Mouse (Mus musculus) gastrocnemius, postnatal 14 days (tissue): ENCODE data around the gene Olfr592. TPM values are rescaled to one million over a fixed set of nuclear protein-coding genes. Genes with fewer than 3 reads are reported as not detected.
"Not testable (repeated sequence)": the region's sequence is repeated elsewhere in the genome, so short reads cannot be mapped to it uniquely, and the experiment has no call there.

Experiments
- DNase-seq: peaks from one replicate; pipeline ENCODE4 v3.0.0; 2021; ENCODE audit warnings: mixed read lengths
- intact Hi-C: fragments of 180-260 bp; cut with DNase I; formaldehyde crosslinking; loops from one replicate; pipeline ENCODE4 v1.15.1; 2025; ENCODE audit warnings: low total_unique reads
- long read RNA-seq, 2 experiments: library from polyadenylated mRNA; stranded (forward); transcript quantifications; one replicate each; pipeline ENCODE4 v2.0.0; 2021
- total RNA-seq, 2 experiments: library from RNA; stranded (reverse); gene quantifications; 2 replicates each; pipeline ENCODE4 v1.2.3; 2021

Olfr592 gene
- total RNA-seq: not detected
- long read RNA-seq, experiment 1: 0 reads
- long read RNA-seq, experiment 2: 0 reads

GRCm38 (mm10) chr7:103184503-103184902 lies at the start of gene Olfr592:
Olfr592 (plus strand) TSS chr7:103184803.
- DNase-seq, intact Hi-C loops: not testable (repeated sequence)

- DNase-seq: no peak
These were observed 44.0 kb upstream of the Olfr592 start, which contains the start of gene Olfr588-ps1 for GRCm38 (mm10) chr7:103140579-103140978. Olfr588-ps1 (plus strand) TSS chr7:103140879.

GRCm38 (mm10) chr7:103156256-103156655 lies 28.3 kb upstream of the Olfr592 start, which contains the start of gene Olfr589:
Olfr589 (minus strand) TSS chr7:103156356.
- intact Hi-C loops: no loop called here
- no peak for DNase-seq

More at GRCm38 (mm10) chr7:103140579-103140978, 44.0 kb upstream of the Olfr592 start, which contains the start of gene Olfr588-ps1:
- intact Hi-C loops: no loop called here

GRCm38 (mm10) chr7:103169697-103170096 lies 14.9 kb upstream of the Olfr592 start:
- no peak for DNase-seq
- intact Hi-C loops: no loop called here

GRCm38 (mm10) chr7:103178240-103178639 lies 6.4 kb upstream of the Olfr592 start, which contains the start of gene Olfr591:
Olfr591 (minus strand) TSS chr7:103178340.
- intact Hi-C loops: no loop called here
- DNase-seq: no peak

- no peak for DNase-seq
- intact Hi-C loops: no loop called here
These were observed 27.0 kb downstream of the Olfr592 start, which contains the start of gene Olfr593 for GRCm38 (mm10) chr7:103211562-103211961. Olfr593 (plus strand) TSS chr7:103211862.

- intact Hi-C loops, DNase-seq: not testable (repeated sequence)
These were observed 27.4 kb downstream of the Olfr592 start for GRCm38 (mm10) chr7:103212050-103212449.

- intact Hi-C loops: no loop called here
- DNase-seq: no peak
These were observed 32.1 kb downstream of the Olfr592 start, which contains the start of gene Olfr594 for GRCm38 (mm10) chr7:103216696-103217095. Olfr594 (plus strand) TSS chr7:103216996.

Other genes starting within 250 kb of the Olfr592 start
- gene Olfr573-ps1, start 242.2 kb upstream of the Olfr592 start, total RNA-seq: not detected
- not detected for gene Olfr574, start 236.3 kb upstream of the Olfr592 start, total RNA-seq
- gene Olfr575, start 226.0 kb upstream of the Olfr592 start, total RNA-seq: not detected
- gene Olfr576, start 222.1 kb upstream of the Olfr592 start, total RNA-seq: not detected
- gene Olfr577, start 208.9 kb upstream of the Olfr592 start, total RNA-seq: not detected
- gene Olfr578, start 195.5 kb upstream of the Olfr592 start, total RNA-seq: not detected
- gene Olfr582, start 146.8 kb upstream of the Olfr592 start, total RNA-seq: not detected
- not detected for gene Olfr583, start 133.5 kb upstream of the Olfr592 start, total RNA-seq
- gene Olfr584, start 102.9 kb upstream of the Olfr592 start, total RNA-seq: not detected
- not detected for gene Olfr585, start 87.1 kb upstream of the Olfr592 start, total RNA-seq
- gene Olfr586, start 59.2 kb upstream of the Olfr592 start, total RNA-seq: not detected
- not detected for gene Olfr588-ps1, start 43.9 kb upstream of the Olfr592 start, total RNA-seq
- not detected for gene Olfr589, start 28.4 kb upstream of the Olfr592 start, total RNA-seq
- not detected for gene Olfr591, start 6.5 kb upstream of the Olfr592 start, total RNA-seq
- not detected for gene Olfr593, start 27.1 kb downstream of the Olfr592 start, total RNA-seq
- not detected for gene Olfr594, start 32.2 kb downstream of the Olfr592 start, total RNA-seq
- not detected for gene Usp17ld, start 67.7 kb downstream of the Olfr592 start, total RNA-seq
- not detected for gene Olfr596, start 120.8 kb downstream of the Olfr592 start, total RNA-seq
- not detected for gene Olfr597, start 131.5 kb downstream of the Olfr592 start, total RNA-seq
- gene Olfr598, start 138.8 kb downstream of the Olfr592 start, total RNA-seq: not detected
- gene Olfr599, start 151.1 kb downstream of the Olfr592 start, total RNA-seq: not detected
- gene Olfr600, start 164.9 kb downstream of the Olfr592 start, total RNA-seq: not detected
- not detected for gene Olfr601, start 177.9 kb downstream of the Olfr592 start, total RNA-seq
- not detected for gene Olfr603, start 201.4 kb downstream of the Olfr592 start, total RNA-seq
- not detected for gene Usp17lc, start 230.3 kb downstream of the Olfr592 start, total RNA-seq